Mouse (Mus musculus) C2C12 (cell line): Measurements from ENCODE around the gene Iscu. TPM values are rescaled to one million over a fixed set of nuclear protein-coding genes. Genes with fewer than 3 reads are reported as not detected.

ENCODE experiments used
- H3K27me3 ChIP-seq: one replicate; pipeline ENCODE4 v1.6.1; 2011; ENCODE audit not compliant: control insufficient read depth, insufficient read depth, insufficient read length
- H3K36me3 ChIP-seq: one replicate; pipeline ENCODE4 v1.6.1; 2011; ENCODE audit not compliant: control insufficient read depth, insufficient read depth
- H3K4me3 ChIP-seq: one replicate; pipeline ENCODE4 v1.5.1; 2011; ENCODE audit warnings: mild to moderate bottlenecking, control low read depth; ENCODE audit not compliant: poor library complexity, insufficient read depth, severe bottlenecking
- H3K79me2 ChIP-seq: one replicate; pipeline ENCODE4 v1.6.1; 2011; ENCODE audit not compliant: control insufficient read depth, insufficient read depth
- H3K79me3 ChIP-seq: one replicate; pipeline ENCODE4 v1.6.1; 2011; ENCODE audit warnings: low read depth, control low read depth
- H3ac ChIP-seq: one replicate; pipeline ENCODE3; 2011; ENCODE audit warnings: low read depth; ENCODE audit not compliant: control insufficient read depth, insufficient read length
- CEBPB ChIP-seq: IDR thresholded peaks from one replicate; pipeline ENCODE4 v1.6.1; 2011; ENCODE audit warnings: low read depth, mild to moderate bottlenecking, control low read depth, moderate library complexity
- CTCF ChIP-seq: IDR thresholded peaks from one replicate; pipeline ENCODE4 v1.5.1; 2011; ENCODE audit not compliant: control insufficient read depth, insufficient read depth, insufficient read length
- FOSL1 ChIP-seq: IDR thresholded peaks from one replicate; pipeline ENCODE4 v1.8.0; 2011; ENCODE audit warnings: mild to moderate bottlenecking, low read length; ENCODE audit not compliant: poor library complexity, insufficient read depth, severe bottlenecking
- MAX ChIP-seq: IDR thresholded peaks from one replicate; pipeline ENCODE4 v1.6.1; 2011; ENCODE audit warnings: mild to moderate bottlenecking, control low read depth
- MYOD1 ChIP-seq: IDR thresholded peaks from one replicate; pipeline ENCODE4 v1.6.1; 2011; ENCODE audit warnings: low read depth; ENCODE audit not compliant: control insufficient read depth, insufficient read length
- MYOG ChIP-seq: IDR thresholded peaks from one replicate; pipeline ENCODE4 v1.6.1; 2011; ENCODE audit not compliant: control insufficient read depth, insufficient read length; ENCODE audit errors: extremely low read depth
- USF1 ChIP-seq: IDR thresholded peaks from one replicate; pipeline ENCODE4 v1.6.1; 2011; ENCODE audit warnings: low read depth, mild to moderate bottlenecking, control low read depth, moderate library complexity
- long read RNA-seq, 2 experiments: library from polyadenylated mRNA; unstranded; transcript quantifications; one replicate each; pipeline ENCODE4 v2.0.0; 2019 to 2020
- polyA plus RNA-seq: library from polyadenylated mRNA; unstranded; fragments of >200 nt; fragmentation: generic; extraction: Trizol; gene quantifications from one replicate; pipeline ENCODE4 v1.2.1, GENCODE M21; 2012; ENCODE audit warnings: missing spikeins

Iscu gene
- 119 TPM for polyA plus RNA-seq
- long read RNA-seq, experiment 1, transcript Iscu-203 (5 exons, 1,116 nt): minor isoform, 11 of 160 reads
- long read RNA-seq, experiment 1, transcript Iscu-201 (5 exons, 957 nt): major isoform, 132 of 160 reads
- long read RNA-seq, experiment 1, transcript Iscu-202 (4 exons, 1,395 nt): minor isoform, 7 of 160 reads
- long read RNA-seq, experiment 1, partial matches to known transcripts: 5 of 160 reads
- long read RNA-seq, experiment 1, other reads (novel, unspliced or antisense): 3 of 160 reads
- long read RNA-seq, experiment 2, transcript Iscu-201 (5 exons, 957 nt): major isoform, 35 of 53 reads
- long read RNA-seq, experiment 2, transcript Iscu-203 (5 exons, 1,116 nt): minor isoform, 11 of 53 reads
- long read RNA-seq, experiment 2, partial matches to known transcripts: 0 of 53 reads
- long read RNA-seq, experiment 2, other reads (novel, unspliced or antisense): 2 of 53 reads

GRCm38 (mm10) chr5:113772450-113772895 lies at the start of gene Iscu, which contains the start of gene Sart3:
Gene Iscu (plus strand): TSS chr5:113772748.
Gene Sart3 (minus strand): TSS chr5:113772510.
- peak within 1 kb of the TSS; percentile 96 for H3K4me3 ChIP-seq
- peak within 1 kb of the TSS; percentile 98 for H3ac ChIP-seq
- peaks cover 39% of the 10 kb centered on the region for H3K36me3 ChIP-seq
- peaks cover 38% of the 10 kb centered on the region for H3K79me3 ChIP-seq
- peaks cover 51% of the 10 kb centered on the region for H3K79me2 ChIP-seq
- no peaks in the 10 kb centered on the region for H3K27me3 ChIP-seq
- TF ChIP-seq CEBPB: no peak
- TF ChIP-seq MAX: peak; percentile 99

GRCm38 (mm10) chr5:113723567-113724237 lies 48.8 kb upstream of the Iscu start:
- Histone ChIP-seq H3K36me3 (no peaks in the 10 kb centered on the region), H3K79me3 (no peaks in the 10 kb centered on the region), H3K27me3 (peaks cover 34% of the 10 kb centered on the region), H3K4me3 (no peak overlapping the region), H3ac (no peak overlapping the region), H3K79me2 (no peaks in the 10 kb centered on the region)
- TF ChIP-seq FOSL1: no peak
- no peak for TF ChIP-seq CEBPB
- TF ChIP-seq MYOD1: no peak
- no peak for TF ChIP-seq CTCF
- TF ChIP-seq USF1: no peak
- no peak for TF ChIP-seq MAX
- no peak for TF ChIP-seq MYOG

- TF ChIP-seq CTCF (peak; percentile 88), MYOD1 (no peak)
- no peaks in the 10 kb centered on the region for H3K36me3 ChIP-seq
- no peak within 1 kb of the TSS for H3ac ChIP-seq
- peaks cover 35% of the 10 kb centered on the region for H3K27me3 ChIP-seq
- H3K79me3 ChIP-seq: no peaks in the 10 kb centered on the region
- H3K79me2 ChIP-seq: no peaks in the 10 kb centered on the region
- no peak within 1 kb of the TSS for H3K4me3 ChIP-seq
These were observed 48.1 kb upstream of the Iscu start, which contains the start of gene 1700069L16Rik for GRCm38 (mm10) chr5:113724446-113724845. Gene 1700069L16Rik (minus strand): TSS chr5:113724772.

- Histone ChIP-seq H3K4me3 (no peak overlapping the region), H3K27me3 (peaks cover 41% of the 10 kb centered on the region), H3K79me3 (no peaks in the 10 kb centered on the region), H3K36me3 (no peaks in the 10 kb centered on the region), H3K79me2 (no peaks in the 10 kb centered on the region), H3ac (no peak overlapping the region)
- TF ChIP-seq MYOD1 (no peak), MYOG (no peak), USF1 (no peak), CTCF (no peak), FOSL1 (no peak), MAX (no peak), CEBPB (no peak)
These were observed 47.1 kb upstream of the Iscu start for GRCm38 (mm10) chr5:113725417-113725816.

- Histone ChIP-seq H3K36me3 (no peaks in the 10 kb centered on the region), H3K4me3 (no peak overlapping the region), H3K79me3 (no peaks in the 10 kb centered on the region), H3ac (no peak overlapping the region), H3K27me3 (peaks cover 41% of the 10 kb centered on the region), H3K79me2 (no peaks in the 10 kb centered on the region)
- TF ChIP-seq MYOG (no peak), USF1 (no peak), CTCF (no peak), MYOD1 (no peak)
These were observed 45.9 kb upstream of the Iscu start for GRCm38 (mm10) chr5:113726618-113727017.

GRCm38 (mm10) chr5:113727238-113727637 lies 45.3 kb upstream of the Iscu start:
- Histone ChIP-seq H3K4me3 (no peak overlapping the region), H3K79me2 (no peaks in the 10 kb centered on the region), H3K36me3 (no peaks in the 10 kb centered on the region), H3K27me3 (peaks cover 41% of the 10 kb centered on the region), H3ac (no peak overlapping the region), H3K79me3 (no peaks in the 10 kb centered on the region)
- no peak for TF ChIP-seq FOSL1
- TF ChIP-seq MYOD1: no peak
- TF ChIP-seq CTCF: no peak
- no peak for TF ChIP-seq USF1
- TF ChIP-seq CEBPB: no peak
